Mouse (Mus musculus): ENCODE measurements around the gene Aste1. TPM values are rescaled to one million over a fixed set of nuclear protein-coding genes. Genes with fewer than 3 reads are reported as not detected.

Aste1 gene
- polyA plus RNA-seq, 1 experiment = 12.6 TPM

GRCm38 (mm10) chr9:105368605-105369004, 26.6 kb upstream of the Aste1 start:
- TF ChIP-seq POLR2A (IDR thresholded peaks at IDR 0.05; ENCODE audit: control insufficient read depth, extremely low read depth, insufficient read depth, low read length, poor library complexity) = no peak
- TF ChIP-seq CTCF (IDR thresholded peaks at IDR 0.05; ENCODE audit: borderline replicate concordance, control insufficient read depth, extremely low read depth, insufficient read depth, low read length, poor library complexity) = no peak
- Histone ChIP-seq H3K4me3 (ENCODE audit: control insufficient read depth, insufficient read depth, low read length) (no peak overlapping the region), H3K27ac (ENCODE audit: control insufficient read depth, insufficient read depth, low read length) (no peak overlapping the region), H3K4me1 (replicated peaks; ENCODE audit: control insufficient read depth, insufficient read depth, low read length) (no peaks in the 10 kb centered on the region), H3K36me3 (ENCODE audit: control insufficient read depth, insufficient read depth, low read length) (no peaks in the 10 kb centered on the region), H3K27me3 (ENCODE audit: control insufficient read depth, insufficient read depth, low read length) (no peaks in the 10 kb centered on the region)
- 73% methylated on average over 3 of the region's 3 CpGs for WGBS
- no peak for DNase-seq

- H3K36me3 ChIP-seq (ENCODE audit: control insufficient read depth, insufficient read depth, low read length) = no peaks in the 10 kb centered on the region
- no peaks in the 10 kb centered on the region for H3K27me3 ChIP-seq (ENCODE audit: control insufficient read depth, insufficient read depth, low read length)
- no peak for DNase-seq
- H3K4me3 ChIP-seq (ENCODE audit: control insufficient read depth, insufficient read depth, low read length) = no peak overlapping the region
- H3K4me1 ChIP-seq (replicated peaks; ENCODE audit: control insufficient read depth, insufficient read depth, low read length) = no peaks in the 10 kb centered on the region
- TF ChIP-seq POLR2A (IDR thresholded peaks at IDR 0.05; ENCODE audit: control insufficient read depth, extremely low read depth, insufficient read depth, low read length, poor library complexity) (no peak), CTCF (IDR thresholded peaks at IDR 0.05; ENCODE audit: borderline replicate concordance, control insufficient read depth, extremely low read depth, insufficient read depth, low read length, poor library complexity) (no peak)
- no peak overlapping the region for H3K27ac ChIP-seq (ENCODE audit: control insufficient read depth, insufficient read depth, low read length)
- 66% methylated on average over 5 of the region's 5 CpGs for WGBS
Measured at GRCm38 (mm10) chr9:105374361-105374760, 20.8 kb upstream of the Aste1 start.

DNA sequence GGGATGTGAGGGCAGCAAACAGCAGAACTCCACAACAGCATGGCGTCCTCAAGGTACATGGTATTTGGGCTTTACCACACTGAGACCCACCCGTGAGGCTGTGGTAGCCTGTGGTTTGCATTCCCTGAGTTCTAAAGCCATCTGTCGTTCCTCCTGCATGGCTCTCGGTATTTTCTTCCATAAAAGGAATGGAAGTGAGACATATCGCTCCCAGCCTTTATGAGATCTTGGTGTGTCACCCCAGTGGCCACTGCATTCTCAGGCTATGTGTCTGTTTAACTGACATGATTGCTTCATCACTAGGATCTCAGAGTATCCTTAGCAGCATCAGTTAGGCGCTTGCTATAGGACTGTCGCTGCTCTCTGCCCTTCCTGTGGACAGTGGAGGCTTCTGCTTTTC, 18.8 kb upstream of the Aste1 start:
- no peak for TF ChIP-seq CTCF (IDR thresholded peaks at IDR 0.05; ENCODE audit: borderline replicate concordance, control insufficient read depth, extremely low read depth, insufficient read depth, low read length, poor library complexity)
- TF ChIP-seq POLR2A (IDR thresholded peaks at IDR 0.05; ENCODE audit: control insufficient read depth, extremely low read depth, insufficient read depth, low read length, poor library complexity) = no peak
- H3K27me3 ChIP-seq (ENCODE audit: control insufficient read depth, insufficient read depth, low read length) = no peaks in the 10 kb centered on the region
- 77% methylated on average over 7 of the region's 7 CpGs for WGBS
- DNase-seq = no peak
- H3K36me3 ChIP-seq (ENCODE audit: control insufficient read depth, insufficient read depth, low read length) = no peaks in the 10 kb centered on the region
- no peaks in the 10 kb centered on the region for H3K4me1 ChIP-seq (replicated peaks; ENCODE audit: control insufficient read depth, insufficient read depth, low read length)
- H3K4me3 ChIP-seq (ENCODE audit: control insufficient read depth, insufficient read depth, low read length) = no peak overlapping the region
- no peak overlapping the region for H3K27ac ChIP-seq (ENCODE audit: control insufficient read depth, insufficient read depth, low read length)

GRCm38 (mm10) chr9:105376954-105377530, 18.1 kb upstream of the Aste1 start:
- Histone ChIP-seq H3K27me3 (ENCODE audit: control insufficient read depth, insufficient read depth, low read length) (no peaks in the 10 kb centered on the region), H3K4me3 (ENCODE audit: control insufficient read depth, insufficient read depth, low read length) (no peak overlapping the region), H3K4me1 (replicated peaks; ENCODE audit: control insufficient read depth, insufficient read depth, low read length) (no peaks in the 10 kb centered on the region), H3K36me3 (ENCODE audit: control insufficient read depth, insufficient read depth, low read length) (no peaks in the 10 kb centered on the region), H3K27ac (ENCODE audit: control insufficient read depth, insufficient read depth, low read length) (no peak overlapping the region)
- no peak for TF ChIP-seq POLR2A (IDR thresholded peaks at IDR 0.05; ENCODE audit: control insufficient read depth, extremely low read depth, insufficient read depth, low read length, poor library complexity)
- no peak for TF ChIP-seq CTCF (IDR thresholded peaks at IDR 0.05; ENCODE audit: borderline replicate concordance, control insufficient read depth, extremely low read depth, insufficient read depth, low read length, poor library complexity)
- no peak for DNase-seq
- 79% methylated on average over 7 of the region's 7 CpGs for WGBS

DNA sequence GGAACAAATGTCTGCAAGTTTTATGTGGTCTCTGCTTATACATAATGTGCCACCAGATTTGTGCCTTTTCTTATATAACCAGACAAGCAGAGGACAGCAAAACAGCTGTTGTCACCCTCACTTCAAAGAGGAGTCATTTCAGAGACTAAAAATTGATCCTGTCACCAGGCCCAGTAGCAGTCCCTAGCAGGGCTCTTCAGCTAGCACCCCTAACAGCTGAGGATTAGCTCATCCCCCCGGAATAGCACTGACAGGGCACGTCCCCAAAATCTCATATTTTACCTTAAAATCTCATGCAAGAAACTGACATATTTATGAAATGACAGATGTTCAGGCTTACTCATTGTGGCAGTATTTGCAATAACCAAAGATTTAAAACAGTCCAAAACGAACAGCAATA, 17.6 kb upstream of the Aste1 start:
- 81% methylated on average over 3 of the region's 3 CpGs for WGBS
- no peak for TF ChIP-seq POLR2A (IDR thresholded peaks at IDR 0.05; ENCODE audit: control insufficient read depth, extremely low read depth, insufficient read depth, low read length, poor library complexity)
- no peak for TF ChIP-seq CTCF (IDR thresholded peaks at IDR 0.05; ENCODE audit: borderline replicate concordance, control insufficient read depth, extremely low read depth, insufficient read depth, low read length, poor library complexity)
- no peak overlapping the region for H3K4me3 ChIP-seq (ENCODE audit: control insufficient read depth, insufficient read depth, low read length)
- H3K27me3 ChIP-seq (ENCODE audit: control insufficient read depth, insufficient read depth, low read length) = no peaks in the 10 kb centered on the region
- H3K27ac ChIP-seq (ENCODE audit: control insufficient read depth, insufficient read depth, low read length) = no peak overlapping the region
- H3K36me3 ChIP-seq (ENCODE audit: control insufficient read depth, insufficient read depth, low read length) = no peaks in the 10 kb centered on the region
- H3K4me1 ChIP-seq (replicated peaks; ENCODE audit: control insufficient read depth, insufficient read depth, low read length) = no peaks in the 10 kb centered on the region
- DNase-seq = no peak

DNA sequence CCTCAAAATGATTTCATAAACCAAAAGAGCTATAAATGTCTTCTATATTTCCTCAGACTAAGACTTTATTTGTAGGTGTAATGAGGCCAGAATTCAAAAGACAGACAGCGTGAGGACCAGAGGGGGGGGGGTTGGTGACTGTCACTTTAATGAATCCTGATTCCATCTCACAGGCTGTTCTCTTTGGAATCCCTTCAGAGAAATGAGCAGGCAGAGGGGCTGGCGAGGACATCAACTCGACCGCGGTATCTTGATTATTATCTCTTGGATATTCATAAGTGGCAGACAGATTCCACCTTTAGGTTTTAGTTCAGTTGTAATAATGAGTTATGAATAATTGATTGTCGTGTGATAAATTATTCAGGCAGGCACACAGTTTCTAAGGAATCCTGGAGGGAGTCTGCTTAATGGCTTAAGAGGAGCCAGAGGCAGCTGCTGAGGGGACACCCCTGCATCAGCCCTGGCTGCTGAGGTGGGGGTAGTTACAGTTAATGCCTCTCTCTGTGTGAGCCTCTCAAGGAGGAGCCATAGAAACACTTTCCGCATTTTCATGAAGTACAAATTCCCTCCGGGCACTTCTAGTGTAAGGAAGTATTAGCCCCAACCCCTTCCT, 15.6 kb upstream of the Aste1 start:
- H3K36me3 ChIP-seq (ENCODE audit: control insufficient read depth, insufficient read depth, low read length) = no peaks in the 10 kb centered on the region
- H3K27ac ChIP-seq (ENCODE audit: control insufficient read depth, insufficient read depth, low read length) = no peak overlapping the region
- 91% methylated on average over 8 of the region's 8 CpGs for WGBS
- TF ChIP-seq CTCF (IDR thresholded peaks at IDR 0.05; ENCODE audit: borderline replicate concordance, control insufficient read depth, extremely low read depth, insufficient read depth, low read length, poor library complexity) = no peak
- no peak for TF ChIP-seq POLR2A (IDR thresholded peaks at IDR 0.05; ENCODE audit: control insufficient read depth, extremely low read depth, insufficient read depth, low read length, poor library complexity)
- H3K4me1 ChIP-seq (replicated peaks; ENCODE audit: control insufficient read depth, insufficient read depth, low read length) = no peaks in the 10 kb centered on the region
- H3K27me3 ChIP-seq (ENCODE audit: control insufficient read depth, insufficient read depth, low read length) = no peaks in the 10 kb centered on the region
- DNase-seq = no peak
- no peak overlapping the region for H3K4me3 ChIP-seq (ENCODE audit: control insufficient read depth, insufficient read depth, low read length)

Data from thymus, adult 2 months (tissue).